Mouse (Mus musculus) left cerebral cortex, postnatal 14 days (tissue): ENCODE measurements around the gene Tenm3. TPM values are rescaled to one million over a fixed set of nuclear protein-coding genes. Genes with fewer than 3 reads are reported as not detected.

Experiments
- DNase-seq, 2 experiments: peaks; one replicate each; pipeline ENCODE4 v3.0.0; 2021 to 2022; ENCODE audit warnings: low spot score in 2 of 2, mixed read lengths in 1 of 2
- intact Hi-C: fragments of 180-260 bp; cut with DNase I; formaldehyde crosslinking; loops from one replicate; pipeline ENCODE4 v1.15.1; 2025
- total RNA-seq, 2 experiments: library from RNA; stranded (reverse); gene quantifications; 2 replicates each; pipeline ENCODE4 v1.2.3; 2021

The Tenm3 gene
- total RNA-seq, 2 experiments from 2014 or later = 80.8 to 102 TPM

DNA sequence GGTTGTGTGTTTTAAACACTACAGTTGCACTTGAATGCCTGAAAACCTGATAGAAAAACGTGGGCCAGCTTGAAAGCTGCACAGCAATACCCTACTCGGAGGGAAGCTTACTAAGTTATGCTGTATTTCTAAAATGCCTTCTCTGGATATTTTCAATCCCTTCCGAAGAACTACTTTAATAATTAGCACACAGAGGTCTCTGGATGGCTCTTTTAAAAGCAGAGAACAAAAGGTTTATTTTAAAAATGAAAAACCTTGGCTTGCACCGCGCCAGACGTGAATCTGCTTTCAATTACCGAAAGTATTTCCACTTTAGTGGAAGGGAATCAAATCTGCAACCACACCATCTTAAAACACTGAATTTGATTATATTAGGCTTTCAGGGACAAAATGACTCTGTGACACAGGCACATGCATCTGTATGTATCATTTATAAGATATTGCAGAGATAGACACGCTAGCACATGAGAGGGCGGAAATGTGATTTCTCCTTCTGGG, 289.9 kb downstream of the Tenm3 start:
- intact Hi-C loops = no loop called here
- DNase-seq = no peak

- intact Hi-C loops = no loop called here
- DNase-seq = no peak
Observed at GRCm38 (mm10) chr8:48552306-48552705, 291.4 kb downstream of the Tenm3 start.

DNA sequence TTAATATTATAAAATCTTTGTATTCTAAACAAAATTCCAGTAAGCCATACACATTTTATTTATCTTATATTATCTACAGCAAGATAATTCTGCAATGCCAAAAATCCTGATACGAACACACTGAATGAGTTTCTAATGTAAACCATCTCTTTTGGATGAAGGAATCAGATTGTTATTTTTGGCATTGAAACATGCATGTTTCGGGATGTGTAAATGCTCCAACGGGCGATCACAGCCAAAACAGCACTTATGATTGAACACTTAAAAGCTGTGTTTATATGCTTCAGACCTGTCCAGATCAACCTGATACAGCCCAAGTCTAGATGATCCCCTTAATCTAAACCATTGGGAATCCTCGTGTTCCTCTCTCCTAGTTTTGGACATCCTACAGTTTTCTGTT, 292.4 kb downstream of the Tenm3 start:
- intact Hi-C loops = no loop called here
- no peak for DNase-seq

GRCm38 (mm10) chr8:48548908-48549307, 294.8 kb downstream of the Tenm3 start:
- intact Hi-C loops = no loop called here
- DNase-seq = no peak

DNA sequence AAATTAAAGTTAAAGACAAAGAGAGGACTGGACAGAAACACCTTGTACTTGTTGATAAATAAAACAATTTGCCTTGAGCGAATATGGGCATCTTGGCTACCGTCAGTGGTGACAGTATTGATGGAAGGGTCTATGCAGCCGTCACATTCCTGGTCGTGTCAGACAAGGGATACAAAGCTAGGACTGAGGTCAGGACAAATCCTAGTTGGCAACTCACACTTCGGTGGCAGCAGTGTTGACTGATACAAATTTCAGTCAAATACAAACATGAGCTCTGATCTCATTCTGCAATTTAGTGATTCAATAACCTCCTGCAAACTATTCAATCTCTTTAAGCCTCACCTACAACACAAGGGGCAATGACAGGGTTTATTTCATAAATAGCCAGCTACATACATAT, 298.1 kb downstream of the Tenm3 start:
- intact Hi-C loops = no loop called here
- no peak for DNase-seq

DNA sequence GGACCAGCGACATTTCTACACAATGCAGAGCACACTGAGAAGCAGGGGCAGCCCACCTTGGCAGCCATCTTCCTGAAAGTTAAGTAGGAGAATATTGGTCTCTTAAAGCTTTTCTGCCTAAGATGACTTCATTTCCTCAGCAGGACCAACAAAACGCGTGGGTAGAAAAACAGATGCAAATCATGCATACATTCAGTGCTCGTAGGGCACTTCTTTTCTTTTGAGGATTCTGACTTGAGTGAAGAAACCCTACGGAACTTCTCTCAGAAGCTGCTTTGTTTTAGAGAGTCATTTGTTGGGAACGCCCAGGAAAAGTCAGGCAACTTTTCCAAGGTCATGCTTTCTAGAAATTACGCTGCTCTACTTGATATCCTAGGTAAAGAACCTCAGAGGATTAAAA, 298.9 kb downstream of the Tenm3 start:
- no peak for DNase-seq
- intact Hi-C loops = no loop called here

- intact Hi-C loops = no loop called here
Observed at GRCm38 (mm10) chr8:48542141-48542540, 301.6 kb downstream of the Tenm3 start.

DNA sequence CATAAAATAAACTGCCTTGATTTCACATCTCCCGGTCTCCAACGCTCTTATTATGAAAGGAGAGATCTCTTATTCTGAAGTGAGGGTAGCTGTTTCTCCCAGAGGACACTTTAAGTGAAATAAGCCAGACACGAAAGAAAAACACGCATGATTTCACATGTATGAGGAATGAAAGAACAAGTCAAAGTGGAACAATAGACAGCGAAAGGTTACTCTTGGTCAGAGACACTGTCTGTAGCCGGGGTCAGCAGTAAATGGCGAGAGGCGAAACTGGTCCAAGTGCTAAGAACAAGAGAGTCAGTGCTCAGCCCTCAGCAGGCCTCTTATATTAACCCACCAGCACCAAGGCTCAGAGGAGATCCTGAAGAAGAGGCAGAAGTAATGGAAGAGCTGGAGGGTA, 302.9 kb downstream of the Tenm3 start:
- no peak for DNase-seq
- intact Hi-C loops = no loop called here

More at GRCm38 (mm10) chr8:48542141-48542540, 301.6 kb downstream of the Tenm3 start:
- no peak for DNase-seq

GRCm38 (mm10) chr8:48535833-48536232, 307.9 kb downstream of the Tenm3 start:
- no peak for DNase-seq
- intact Hi-C loops = no loop called here

DNA sequence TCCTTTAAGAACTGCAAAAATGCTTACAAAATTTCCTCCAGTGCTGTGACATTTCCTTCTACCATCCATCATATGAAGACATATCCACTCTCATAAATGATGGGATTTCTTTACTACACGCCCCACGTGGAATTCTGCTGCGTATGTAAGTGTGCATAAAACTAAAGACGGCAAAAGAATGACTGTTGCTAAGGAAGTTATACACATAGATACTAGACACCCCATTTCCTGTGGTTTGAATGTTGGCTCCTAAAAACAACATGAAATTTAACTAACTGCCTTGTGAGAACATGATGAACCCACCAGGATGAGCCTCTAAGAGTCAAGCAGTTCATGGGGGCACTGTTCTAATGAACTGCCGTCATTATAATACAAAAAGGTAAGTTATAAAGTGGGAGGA, 312.0 kb downstream of the Tenm3 start:
- no peak for DNase-seq
- intact Hi-C loops = no loop called here

DNA sequence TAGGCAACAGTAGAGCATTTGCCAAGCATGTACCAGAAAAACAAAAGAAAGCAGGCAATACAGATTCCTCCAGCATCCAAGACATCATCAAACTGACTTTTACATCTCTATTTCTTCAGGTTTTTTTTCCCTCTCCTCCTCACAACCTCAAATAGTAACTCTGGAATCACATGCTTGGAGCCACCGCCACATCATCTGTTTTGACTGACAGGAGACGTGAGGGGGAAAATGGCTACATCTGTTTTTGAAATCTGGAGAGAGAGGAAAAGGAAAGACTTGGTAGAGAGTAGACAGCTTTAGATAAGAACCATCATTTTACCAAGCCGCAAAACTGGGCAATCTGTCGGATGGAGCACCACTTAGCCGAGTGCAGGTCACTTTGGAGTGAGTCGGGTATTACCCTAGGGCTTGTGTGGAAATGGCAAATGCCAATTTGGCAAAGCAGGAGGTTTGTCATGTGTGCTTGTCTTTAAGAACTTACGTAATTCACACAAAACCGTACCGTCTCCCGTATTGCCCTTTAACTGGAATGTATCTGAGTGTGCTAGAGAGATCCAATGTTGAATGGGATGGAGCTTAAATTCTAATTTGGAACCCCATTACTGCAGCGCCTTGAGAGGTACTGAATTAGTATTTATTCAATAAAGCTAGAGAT, 312.7 kb downstream of the Tenm3 start:
- intact Hi-C loops = no loop called here
- DNase-seq = no peak

DNA sequence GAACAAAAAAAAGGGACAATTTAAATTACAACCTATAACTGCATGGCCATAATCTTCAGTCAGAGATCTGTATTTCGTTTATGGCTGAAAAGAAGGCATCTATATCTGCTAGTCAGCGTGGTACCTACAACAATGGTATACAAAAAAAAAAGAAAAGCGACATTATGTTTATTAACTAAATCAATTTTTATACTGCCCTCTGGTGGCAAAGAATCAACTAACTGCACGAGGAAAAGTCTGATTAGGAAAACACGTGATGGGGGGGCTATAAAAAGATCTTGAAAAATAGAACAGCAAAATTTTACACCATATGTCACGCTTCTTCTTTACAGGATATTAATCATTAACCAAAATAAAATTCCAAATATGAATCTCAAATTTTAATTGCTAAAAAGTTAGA, 316.3 kb downstream of the Tenm3 start:
- intact Hi-C loops = loop anchor here (5.0 to 10.0 kb wide), 2 partner anchors 223 to 305 kb away; no protein-coding TSS in a partner anchor
- peak in 1 of 2 experiments; percentile 49 for DNase-seq

GRCm38 (mm10) chr8:48522536-48523123, 321.1 kb downstream of the Tenm3 start:
- DNase-seq = no peak
- intact Hi-C loops = loop anchor here (10.0 kb wide), 1 partner anchor 218 kb away; no protein-coding TSS in a partner anchor

DNA sequence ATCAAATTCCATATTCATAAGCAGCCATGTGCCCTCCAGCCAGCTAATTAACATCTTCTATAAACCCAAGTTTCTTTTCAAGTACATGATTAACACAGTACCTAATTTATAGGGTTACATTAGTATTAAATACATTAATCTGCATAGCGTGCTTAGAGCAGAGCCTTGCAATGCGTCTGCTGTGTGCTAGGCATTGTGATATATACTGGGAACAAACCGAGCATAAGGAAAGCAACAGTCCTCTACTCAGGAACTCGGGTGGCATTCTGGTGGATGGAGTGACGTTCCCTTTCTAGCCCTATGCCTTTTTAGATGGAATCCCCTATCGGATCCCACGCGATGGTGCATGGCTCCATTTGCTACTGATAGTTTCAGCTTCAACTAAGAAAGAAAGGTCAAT, 321.7 kb downstream of the Tenm3 start:
- intact Hi-C loops = loop anchor here (10.0 kb wide), 1 partner anchor 217 kb away; no protein-coding TSS in a partner anchor
- DNase-seq = no peak

DNA sequence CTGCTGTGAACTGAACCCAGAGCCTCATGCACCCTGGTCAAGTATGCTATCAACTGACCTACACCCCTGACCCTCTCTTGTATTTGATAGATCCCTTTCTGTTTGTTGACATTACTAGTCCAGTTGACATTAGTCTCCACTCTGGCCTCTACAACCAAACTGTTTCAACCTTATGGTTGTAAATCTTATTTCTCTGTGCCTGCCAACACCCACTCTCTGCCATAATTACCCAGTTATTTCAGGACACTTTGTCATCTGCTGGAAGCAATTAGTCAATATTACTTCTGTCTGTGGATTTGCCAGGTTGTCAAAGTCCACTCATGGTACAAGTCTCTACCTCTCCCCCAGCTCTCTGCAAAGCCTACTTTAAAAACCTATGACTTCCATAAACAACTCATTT, 326.3 kb downstream of the Tenm3 start:
- intact Hi-C loops = no loop called here
- no peak for DNase-seq

GRCm38 (mm10) chr8:48514230-48514629, 329.5 kb downstream of the Tenm3 start:
- intact Hi-C loops = loop anchor here (5.0 kb wide), 1 partner anchor 127 kb away; no protein-coding TSS in a partner anchor
- DNase-seq = no peak

DNA sequence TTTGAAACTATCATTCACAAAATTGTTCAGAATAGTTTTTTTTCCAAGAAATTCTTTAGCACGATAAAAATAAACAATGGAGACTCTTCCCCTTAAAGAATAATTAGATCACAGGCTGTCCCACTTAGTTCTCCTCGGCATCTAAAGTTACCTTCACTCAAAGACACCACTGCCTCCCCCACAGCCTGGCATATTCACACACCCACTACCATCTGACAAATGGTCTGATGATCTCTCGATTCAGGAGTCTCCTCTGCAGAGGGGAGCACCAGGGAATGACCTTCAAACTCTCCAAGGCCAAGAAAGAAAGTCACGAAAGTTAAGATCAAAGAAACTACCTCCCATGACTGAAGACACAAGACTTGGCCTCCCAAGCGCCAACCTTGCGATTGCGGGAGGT, 329.9 kb downstream of the Tenm3 start:
- DNase-seq = no peak
- intact Hi-C loops = loop anchor here (5.0 kb wide), 1 partner anchor 126 kb away; no protein-coding TSS in a partner anchor

GRCm38 (mm10) chr8:48511546-48511945, 332.2 kb downstream of the Tenm3 start:
- intact Hi-C loops = loop anchor here (5.0 kb wide), 1 partner anchor 124 kb away; no protein-coding TSS in a partner anchor
- DNase-seq = no peak

DNA sequence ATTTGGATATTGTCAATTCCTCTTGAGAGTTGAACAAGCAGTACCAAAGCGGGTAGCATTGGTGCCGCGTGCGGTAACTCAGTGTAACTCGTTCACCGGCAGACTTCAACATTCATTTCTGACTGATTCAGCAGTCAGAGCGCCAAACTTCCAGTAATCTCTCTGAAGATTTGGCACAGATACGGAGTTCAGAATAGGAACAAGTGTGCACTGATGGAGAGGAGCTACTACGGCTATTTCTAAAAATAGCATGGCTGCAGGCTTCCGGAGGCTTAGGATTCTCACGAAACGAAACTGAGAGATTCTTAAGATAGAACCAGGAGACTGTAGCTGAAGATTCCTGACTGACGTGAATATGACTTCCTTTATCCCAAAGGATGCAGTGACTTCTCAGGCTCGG, 332.6 kb downstream of the Tenm3 start:
- peak; percentile 57 to 69 for DNase-seq
- intact Hi-C loops = loop anchor here (5.0 kb wide), 1 partner anchor 124 kb away; no protein-coding TSS in a partner anchor

- no peak for DNase-seq
- intact Hi-C loops = loop anchor here (5.0 kb wide), 1 partner anchor 57 kb away; no protein-coding TSS in a partner anchor
Observed at GRCm38 (mm10) chr8:48508641-48509599, 334.8 kb downstream of the Tenm3 start.
